In the genomic region with DNA sequence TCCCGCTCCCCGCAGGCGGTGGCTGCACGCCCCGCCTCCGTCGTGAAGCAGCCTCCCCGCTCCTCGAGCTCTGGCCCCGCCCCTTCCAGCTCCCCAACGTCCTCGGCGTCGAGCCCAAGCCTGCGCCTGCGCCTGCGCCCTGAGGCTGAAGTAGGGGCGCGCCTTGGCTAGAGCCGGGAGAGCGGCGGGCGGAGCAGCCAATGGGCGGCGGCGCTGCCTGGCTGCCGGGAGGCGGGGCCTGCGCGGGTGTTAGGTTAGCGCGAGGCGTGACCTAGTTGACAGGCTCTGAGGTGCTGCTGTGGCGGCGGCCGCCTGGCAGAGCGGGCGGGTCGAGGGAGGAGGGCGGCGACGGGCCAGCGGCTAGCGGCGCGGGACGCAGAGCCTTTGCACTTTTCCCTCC, we compare ENCODE assay signal across 8 mouse cellular contexts. TPM values are rescaled to one million over a fixed set of nuclear protein-coding genes. Genes with fewer than 3 reads are reported as not detected.
DNase-seq lines count a peak whose midpoint lies in the region.

A gene (plus strand): TSS at position 131 of the 400 bp plus-strand sequence.

- H3K36me3 ChIP-seq in megakaryocyte, embryonic 14.5 days (replicated peaks; ENCODE audit: low read length) = no peaks in the 10 kb centered on the region

- DNase-seq in adrenal gland, adult 2 months = peak; percentile 99
- DNase-seq in embryo, embryonic 11 days = peak; percentile 100
- DNase-seq in gastrocnemius, postnatal 14 days = peak; percentile 98
- DNase-seq in induced T-regulatory cell, adult 2 months (ENCODE audit: low read depth) = peak; percentile 86
- DNase-seq in left cerebral cortex, adult 8-10 months (ENCODE audit: low spot score in 2 of 2) = peak; percentile 93 to 98
- peak; percentile 97 to 98 for DNase-seq in right cerebral cortex, adult 2 months (ENCODE audit: low spot score in 2 of 2)
- DNase-seq in urinary bladder, postnatal 10 days (ENCODE audit: low spot score) = peak; percentile 92

- no peaks in the 10 kb centered on the region for H3K9me3 ChIP-seq in megakaryocyte, embryonic 14.5 days

- peaks cover 20% of the 10 kb centered on the region for H3K4me1 ChIP-seq in megakaryocyte, embryonic 14.5 days

- peak within 1 kb of the TSS; percentile 94 for H3K4me3 ChIP-seq in megakaryocyte, embryonic 14.5 days (replicated peaks)

- peaks cover 5% of the 10 kb centered on the region for H3K27me3 ChIP-seq in megakaryocyte, embryonic 14.5 days (replicated peaks)

- intact Hi-C loops in gastrocnemius, postnatal 14 days (cut with DNase I; ENCODE audit: low total_unique reads) = no loop called here

RNA-seq across cellular contexts. Expression of the gene that starts here (rescaled TPM):
- total RNA-seq in adrenal gland, adult 2 months (2021) = 1 to 10 TPM; 8.1 to 8.3 TPM
- polyA plus RNA-seq in adrenal gland, adult 2 months (2012; rRNA removed) = 5.8 and 8.4 TPM in 2 replicates
- 10 to 100 TPM; 12.2 to 15.3 TPM for total RNA-seq in gastrocnemius, postnatal 14 days (2021)
- 10 to 100 TPM; 48.9 to 57.5 (median 51.2) TPM for total RNA-seq in left cerebral cortex, adult 8-10 months (2022)
- polyA plus RNA-seq in megakaryocyte, embryonic 14.5 days (2012; ENCODE audit: insufficient read depth, low replicate concordance) = 57.8 and 72.7 TPM in 2 replicates

Comparison
In these comparisons a context has a peak if more than half of its experiments do, and no peak if none do; other contexts are left out.
1. Peak in every context shown above with its lines: DNase-seq and H3K4me3 ChIP-seq.